Mouse (Mus musculus) embryonic stem cell, embryonic (primary cell): Measurements from ENCODE around the gene Ttyh3.

ENCODE experiments used
- CTCF ChIA-PET, 4 experiments: fragments of 300-600 bp in 2 of 4; fragments of 350-600 bp in 2 of 4; sonication (Branson Sonifier 250); formaldehyde crosslinking; loops; one replicate each; lab custom pipeline; 2022; ENCODE audit warnings: inconsistent platforms in 2 of 4; lab: Charles Lee
- POLR2A ChIA-PET, 4 experiments: fragments of 300-600 bp in 2 of 4; fragments of 350-600 bp in 2 of 4; sonication (Branson Sonifier 250); formaldehyde crosslinking; loops; one replicate each; lab custom pipeline; 2022; ENCODE audit warnings: antibody characterized with exemption in 4 of 4, inconsistent platforms in 1 of 4; lab: Charles Lee

The Ttyh3 gene

GRCm38 (mm10) chr5:140594846-140595245 is 54.0 kb downstream of the Ttyh3 start:
- ChIA-PET POLR2A (no interaction called here), CTCF (interaction anchor here in 1 of 4 experiments (1.3 kb wide), 1 partner anchor 118 kb away, joined by 3 read pairs; no protein-coding TSS in a partner anchor)

GRCm38 (mm10) chr5:140589082-140589774 is 59.6 kb downstream of the Ttyh3 start:
- ChIA-PET CTCF (interaction anchor here (0.6 to 1.4 kb wide), 8 partner anchors 10 to 1193 kb away, joined by 3 to 5 read pairs (median 3); partner anchors contain the start of gene Lfng (in 1 of the 4)), POLR2A (interaction anchor here in 3 of 4 experiments (0.6 to 2.6 kb wide), 8 partner anchors 9 to 590 kb away, joined by 3 to 18 read pairs (median 3); partner anchors contain the start of gene Lfng (in 1 of the 3))

- POLR2A ChIA-PET, result interaction anchor here in 3 of 4 experiments (0.5 to 3.9 kb wide), 11 partner anchors 8 to 36 kb away, joined by 3 to 22 read pairs (median 3); partner anchors contain the start of genes Grifin (in 1 of the 3) and Lfng (in 1 of the 3)
- CTCF ChIA-PET, result interaction anchor here in 2 of 4 experiments (0.5 to 1.3 kb wide), 7 partner anchors 17 to 274 kb away, joined by 3 to 11 read pairs (median 5); no protein-coding TSS in a partner anchor
Observed at GRCm38 (mm10) chr5:140583732-140584368, 65.0 kb downstream of the Ttyh3 start.

GRCm38 (mm10) chr5:140582995-140583731 is 65.7 kb downstream of the Ttyh3 start:
- ChIA-PET POLR2A (interaction anchor here in 3 of 4 experiments (0.5 to 3.9 kb wide), 9 partner anchors 9 to 37 kb away, joined by 3 to 22 read pairs (median 4); partner anchors contain the start of genes Grifin (in 1 of the 3) and Lfng (in 1 of the 3)), CTCF (interaction anchor here in 2 of 4 experiments (0.5 to 1.3 kb wide), 8 partner anchors 16 to 549 kb away, joined by 3 to 11 read pairs (median 6); no protein-coding TSS in a partner anchor)

GRCm38 (mm10) chr5:140581569-140581968 is 67.3 kb downstream of the Ttyh3 start:
- CTCF ChIA-PET, result interaction anchor here in 3 of 4 experiments (0.5 to 1.0 kb wide), 4 partner anchors 13 to 195 kb away, joined by 3 to 9 read pairs (median 4); no protein-coding TSS in a partner anchor
- POLR2A ChIA-PET, result interaction anchor here in 3 of 4 experiments (0.6 to 3.9 kb wide), 6 partner anchors 9 to 636 kb away, joined by 3 to 21 read pairs (median 4); partner anchors contain the start of gene Lfng (in 1 of the 3)

GRCm38 (mm10) chr5:140579771-140580170 is 69.1 kb downstream of the Ttyh3 start:
- POLR2A ChIA-PET, result interaction anchor here in 3 of 4 experiments (0.6 to 1.8 kb wide), 17 partner anchors 10 to 1950 kb away, joined by 3 to 9 read pairs (median 4); partner anchors contain the start of genes Eif3b (in 1 of the 3), Grifin (in 1 of the 3), Lfng (in 1 of the 3) and Ttyh3 (in 1 of the 3)
- CTCF ChIA-PET, result interaction anchor here (0.6 to 2.8 kb wide), 11 partner anchors 11 to 251 kb away, joined by 3 to 22 read pairs (median 3); partner anchors contain the start of gene Gna12 (in 1 of the 4)

GRCm38 (mm10) chr5:140579221-140579620 is 69.6 kb downstream of the Ttyh3 start:
- POLR2A ChIA-PET, result interaction anchor here in 3 of 4 experiments (0.6 to 1.8 kb wide), 16 partner anchors 10 to 1950 kb away, joined by 3 to 9 read pairs (median 4); partner anchors contain the start of genes Lfng (in 2 of the 3), Eif3b (in 1 of the 3), Grifin (in 1 of the 3) and Ttyh3 (in 1 of the 3)
- CTCF ChIA-PET, result interaction anchor here (0.5 to 2.8 kb wide), 12 partner anchors 11 to 251 kb away, joined by 3 to 22 read pairs (median 3); partner anchors contain the start of gene Gna12 (in 1 of the 4)

- ChIA-PET POLR2A (no interaction called here), CTCF (interaction anchor here in 1 of 4 experiments (0.6 kb wide), 1 partner anchor 94 kb away, joined by 4 read pairs; no protein-coding TSS in a partner anchor)
Observed at GRCm38 (mm10) chr5:140575381-140575866, 73.4 kb downstream of the Ttyh3 start.

- ChIA-PET CTCF (no interaction called here), POLR2A (interaction anchor here in 2 of 4 experiments (1.0 to 1.9 kb wide), 3 partner anchors 9 to 48 kb away, joined by 3 to 6 read pairs (median 4); no protein-coding TSS in a partner anchor)
Observed at GRCm38 (mm10) chr5:140572611-140573010, 76.2 kb downstream of the Ttyh3 start.

- CTCF ChIA-PET, result no interaction called here
- POLR2A ChIA-PET, result interaction anchor here in 1 of 4 experiments (1.9 kb wide), 1 partner anchor 10 kb away, joined by 6 read pairs; no protein-coding TSS in a partner anchor
Observed at GRCm38 (mm10) chr5:140571673-140572072, 77.2 kb downstream of the Ttyh3 start.

- POLR2A ChIA-PET, result no interaction called here
- CTCF ChIA-PET, result no interaction called here
Observed at GRCm38 (mm10) chr5:140571201-140571600, 77.6 kb downstream of the Ttyh3 start.
